Mouse (Mus musculus) embryo, embryonic 11.5 days (tissue): Measurements from ENCODE around the gene Urb2.

Experiments used
- DNase-seq: peaks from one replicate; pipeline ENCODE4 v3.0.0-alpha.2; 2012; ENCODE audit warnings: low read depth, low spot score

The Urb2 gene

DNA sequence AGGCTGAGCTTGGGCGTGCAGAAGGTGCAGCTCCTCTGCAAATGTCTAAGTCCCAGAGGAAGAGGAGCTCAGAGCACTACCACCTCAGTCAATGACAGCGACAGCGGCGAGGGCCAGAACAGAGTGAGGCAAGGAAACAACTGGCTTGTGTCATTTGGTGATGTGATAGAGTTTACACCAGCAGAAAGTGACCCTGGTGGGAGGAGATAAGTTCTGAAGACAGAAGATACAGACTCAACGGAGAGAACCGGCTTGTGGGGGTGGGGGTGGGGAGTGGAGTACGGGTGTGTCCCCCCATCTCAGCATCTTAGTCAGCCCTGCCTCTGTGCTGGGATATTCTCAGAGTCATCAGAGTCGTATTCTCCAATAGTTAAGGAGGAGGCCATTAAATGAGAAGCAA, 56.1 kb downstream of the Urb2 start:
- DNase-seq: no peak

DNA sequence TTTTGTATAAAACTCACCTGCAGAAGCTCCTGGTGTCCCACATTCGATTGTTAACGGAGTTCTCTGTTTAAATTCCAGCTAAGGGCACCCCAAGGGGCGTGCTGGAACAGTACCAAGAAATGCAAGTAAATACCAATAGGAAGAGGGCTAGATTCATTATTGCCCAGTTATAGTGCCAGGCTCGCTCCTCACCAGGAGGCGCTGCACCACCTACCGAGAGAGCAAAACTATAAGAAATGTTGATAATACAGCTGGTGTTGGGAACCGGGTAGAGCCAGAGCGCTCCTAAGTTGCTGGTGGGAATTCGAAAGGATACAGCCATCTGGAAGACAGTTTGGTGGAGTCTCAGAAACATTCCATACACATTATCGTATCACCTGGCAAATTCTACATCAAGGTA, 56.7 kb downstream of the Urb2 start:
- no peak for DNase-seq

DNA sequence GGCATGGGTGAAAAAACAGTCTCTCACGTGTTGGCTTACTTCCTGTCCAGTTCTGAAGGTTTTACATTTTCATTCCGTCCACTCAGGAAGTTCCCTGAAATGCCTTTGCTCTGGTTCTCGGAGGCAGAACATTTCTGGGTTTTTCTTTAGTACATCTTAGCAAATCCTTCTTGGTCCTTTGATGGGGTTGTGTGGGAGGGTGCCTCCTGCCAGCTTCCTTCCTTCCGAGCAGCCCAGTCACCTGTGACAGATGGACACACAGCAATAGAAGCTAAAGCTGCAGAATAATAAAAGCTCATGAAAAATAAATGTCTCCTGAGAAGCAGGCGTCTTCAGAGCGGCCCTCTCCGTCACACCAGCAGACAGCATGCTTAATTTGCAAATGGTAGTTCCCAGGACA, 57.7 kb downstream of the Urb2 start:
- DNase-seq: no peak

DNA sequence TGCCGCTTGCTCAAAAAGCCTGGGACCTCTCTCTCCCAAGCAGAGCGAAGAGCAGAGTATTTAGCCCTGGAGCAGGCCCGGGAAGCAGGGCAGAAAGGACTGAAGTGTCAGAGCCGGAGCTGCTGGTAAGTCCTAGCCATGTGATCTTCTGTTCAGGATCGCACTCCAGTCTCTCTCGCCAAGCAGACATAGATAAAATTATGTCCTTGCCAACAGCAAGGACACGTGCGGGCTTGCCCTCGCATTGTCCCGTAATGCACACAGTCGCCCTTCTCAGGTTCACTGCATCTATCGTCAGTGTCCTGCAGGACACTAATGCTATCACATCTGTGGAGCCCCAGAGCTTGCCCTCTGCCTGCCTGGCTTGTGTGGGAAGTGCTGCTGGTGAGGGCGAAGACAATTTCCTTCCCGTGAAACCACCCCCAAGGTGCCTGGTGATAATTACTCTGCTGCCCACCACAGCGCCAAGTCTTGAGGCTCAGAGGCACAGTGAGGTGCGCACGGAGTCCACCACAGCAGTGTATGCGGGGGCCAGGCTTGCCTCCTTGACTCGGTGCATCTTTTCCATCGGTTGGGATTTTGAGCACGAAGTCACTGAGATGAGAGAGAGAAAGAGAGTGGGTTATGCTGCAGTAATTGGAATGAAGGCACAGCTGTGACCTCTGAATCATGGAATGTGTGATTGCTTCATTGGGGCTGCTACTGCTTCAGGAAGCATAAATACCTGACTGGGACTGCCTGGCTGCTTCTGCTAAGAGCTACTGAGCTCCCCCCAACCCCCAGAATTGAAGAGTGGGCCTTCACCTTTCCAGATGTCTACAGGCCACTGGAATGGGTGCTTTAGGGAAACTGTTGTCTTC, 59.4 kb downstream of the Urb2 start:
- no peak for DNase-seq

DNA sequence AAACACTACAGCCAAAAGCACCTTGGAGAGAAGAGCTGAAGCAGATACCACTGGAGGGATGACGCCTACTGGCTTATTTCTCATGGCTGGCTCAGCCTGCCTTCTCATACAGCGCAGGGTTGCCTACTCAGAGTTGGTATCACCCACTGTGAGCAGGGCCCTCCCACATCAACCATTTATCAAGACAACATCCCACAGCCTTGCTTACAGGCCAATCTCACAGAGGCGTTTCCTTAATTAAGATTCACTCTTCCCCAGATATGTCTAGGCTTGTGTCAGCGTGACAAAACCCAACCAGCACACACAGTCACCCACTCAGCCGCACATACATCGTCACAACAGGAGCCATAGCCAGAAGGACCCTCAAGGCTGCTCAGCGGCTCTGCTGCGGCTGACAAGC, 61.3 kb downstream of the Urb2 start:
- no peak for DNase-seq

DNA sequence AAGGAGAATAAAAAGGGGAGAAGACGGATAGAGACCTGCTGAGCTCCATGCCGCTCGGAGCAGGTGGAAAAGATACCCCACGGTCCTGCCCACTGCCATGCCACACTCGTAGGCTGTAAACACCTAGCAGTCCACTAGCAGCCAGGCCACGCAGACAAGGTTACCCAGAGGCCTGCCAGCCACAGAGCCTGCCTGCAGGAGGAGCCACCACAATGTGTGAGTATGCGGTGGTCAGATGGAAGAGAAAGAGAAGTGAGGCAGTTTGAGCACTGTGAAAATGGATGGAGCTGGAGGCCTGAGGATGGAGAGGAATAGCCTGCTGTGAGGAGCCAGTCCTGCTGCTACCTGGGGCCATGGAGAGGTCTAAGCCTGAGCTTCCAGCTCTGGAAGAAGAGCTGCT, 62.3 kb downstream of the Urb2 start:
- no peak for DNase-seq

DNA sequence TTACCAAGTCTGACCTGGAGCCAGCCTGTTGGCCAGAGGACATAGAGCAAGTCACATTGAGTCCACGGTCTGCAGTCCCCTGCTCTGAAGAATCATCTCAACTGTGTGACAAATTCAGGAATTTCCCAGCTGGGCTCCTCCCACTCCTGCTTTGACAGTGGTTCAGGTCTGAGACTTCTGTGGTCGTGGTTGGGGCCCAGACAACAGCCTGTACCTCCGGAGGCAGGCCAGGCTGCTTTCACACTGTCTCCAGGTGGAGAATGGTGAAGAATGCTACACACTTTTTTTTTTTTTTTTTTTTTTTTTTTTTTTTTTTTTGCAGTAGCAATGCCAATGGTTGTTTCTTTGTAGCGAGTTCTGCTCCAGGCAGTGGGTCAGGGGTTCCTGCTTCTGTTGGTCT, 64.4 kb downstream of the Urb2 start:
- DNase-seq: no peak

DNA sequence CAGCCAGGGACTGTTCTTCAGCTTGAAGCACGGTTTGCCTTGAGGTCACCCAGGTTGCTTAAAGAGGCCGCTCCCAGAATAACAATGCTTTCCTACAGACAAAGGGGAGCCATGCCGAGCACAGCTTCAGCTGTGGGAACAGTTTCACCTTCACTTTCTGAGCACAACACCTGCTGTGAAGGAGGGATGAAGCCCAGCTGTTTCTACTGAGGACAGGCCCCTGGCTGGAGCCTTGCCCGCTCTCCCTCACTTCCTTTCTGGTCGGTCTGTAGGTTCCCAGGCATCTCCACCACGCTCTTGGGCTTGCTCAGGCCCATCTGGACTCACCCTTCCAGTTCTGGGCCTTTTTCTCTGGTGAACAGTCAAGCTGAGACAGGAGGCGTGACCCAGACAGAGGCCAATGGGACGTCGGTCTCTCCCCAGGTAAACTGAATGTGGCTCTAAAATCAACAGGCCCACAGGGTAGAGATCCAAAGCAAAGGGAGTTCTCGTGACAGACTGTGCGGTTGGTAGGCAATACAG, 66.8 kb downstream of the Urb2 start:
- no peak for DNase-seq

DNA sequence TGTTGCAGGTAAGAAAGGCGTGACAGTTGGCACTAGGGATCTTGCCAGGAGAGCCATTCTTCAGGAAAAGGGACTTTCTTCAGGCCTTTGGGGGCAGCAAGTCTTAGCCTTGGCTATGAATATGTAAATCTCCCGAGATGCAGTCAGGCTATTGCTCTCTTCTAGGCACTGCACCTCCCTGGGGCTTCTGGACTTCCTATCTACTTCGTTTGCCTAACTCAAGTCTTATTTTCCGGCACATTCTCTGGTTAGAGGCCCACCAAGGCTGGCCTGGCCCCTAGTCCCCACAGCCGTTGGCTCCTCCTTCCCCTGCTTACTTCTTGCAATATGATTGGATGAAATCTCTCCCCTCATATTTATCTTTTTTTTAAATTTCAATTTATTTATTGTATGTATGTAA, 67.7 kb downstream of the Urb2 start:
- no peak for DNase-seq

DNA sequence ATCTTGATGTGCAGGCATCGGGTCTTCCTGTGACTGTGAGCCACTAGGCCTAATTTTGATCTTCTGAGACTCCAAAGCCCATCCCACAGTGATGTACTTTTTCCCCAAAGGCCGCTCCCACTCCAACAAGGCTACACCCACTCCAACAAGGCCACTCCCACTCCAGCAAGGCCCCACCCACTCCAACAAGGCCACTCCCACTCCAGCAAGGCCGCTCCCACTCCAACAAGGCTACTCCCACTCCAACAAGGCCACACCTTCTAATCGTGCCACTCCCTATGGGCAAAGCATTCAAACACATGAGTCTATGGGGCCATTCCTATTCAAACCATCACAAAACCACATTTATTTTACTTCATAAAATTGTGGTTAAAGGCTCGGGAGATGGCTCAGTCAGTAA, 69.2 kb downstream of the Urb2 start:
- no peak for DNase-seq
